Mouse (Mus musculus) urinary bladder, postnatal 4 days (tissue): ENCODE measurements at regions not wholly inside any gene's neighbourhood (a gene's known extent, or its start where the extent isn't known, plus 50 kb on each side); places are given as distances from the start of the nearest gene placed in this dataset.
"Not testable (repeated sequence)": the region's sequence is repeated elsewhere in the genome, so short reads cannot be mapped to it uniquely, and the experiment has no call there.

Experiments used
- DNase-seq, 2 experiments: peaks; one replicate each; pipeline ENCODE4 v3.0.0; 2021 to 2022; ENCODE audit warnings: low spot score in 2 of 2

GRCm38 (mm10) chr1:194565574-194565973, 52.4 kb upstream of the Plxna2 start:
- no peak for DNase-seq

- no peak for DNase-seq
Observed at GRCm38 (mm10) chr1:194563946-194564345, 54.1 kb upstream of the Plxna2 start.

DNA sequence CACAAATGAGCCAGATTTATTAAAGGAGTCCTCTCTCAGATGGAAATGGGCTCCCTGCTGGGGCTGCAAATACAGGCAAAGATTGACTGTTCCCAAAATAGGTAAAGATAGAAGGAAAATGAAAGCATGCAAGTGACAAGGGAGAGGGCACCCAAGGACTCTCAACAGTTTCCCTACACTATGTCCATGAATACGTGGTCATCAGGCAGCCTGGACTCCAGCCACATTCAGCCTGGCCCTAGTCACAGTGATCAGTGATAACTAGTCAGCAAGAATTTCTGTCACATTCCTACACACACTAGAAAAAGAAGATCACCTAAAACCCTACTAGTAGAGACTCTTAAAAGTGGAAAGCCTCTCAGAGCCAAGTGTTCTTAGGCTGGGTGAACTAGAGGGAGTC, 56.9 kb upstream of the Plxna2 start:
- no peak for DNase-seq

- no peak for DNase-seq
Observed at GRCm38 (mm10) chr1:194548661-194549060, 69.4 kb upstream of the Plxna2 start.

DNA sequence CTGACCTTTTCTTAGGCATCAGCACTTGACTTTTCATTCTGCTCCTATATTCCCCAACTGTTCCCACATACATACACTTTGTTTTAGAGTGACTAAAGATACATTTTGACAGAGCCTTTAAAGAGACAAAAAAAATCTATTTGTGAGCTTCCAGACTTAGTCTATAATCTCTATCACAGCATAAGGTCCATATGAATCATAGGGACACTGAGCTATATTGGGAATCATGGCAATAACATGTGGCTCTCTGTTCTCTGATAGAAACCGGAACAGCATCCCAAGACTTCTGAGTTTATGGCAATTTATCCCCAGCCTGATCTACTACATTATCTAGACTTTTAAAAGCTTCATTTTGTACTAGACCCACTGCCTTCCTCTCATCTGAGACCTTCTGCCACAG, 69.8 kb upstream of the Plxna2 start:
- DNase-seq: no peak

GRCm38 (mm10) chr1:194540923-194541322, 77.1 kb upstream of the Plxna2 start:
- no peak for DNase-seq

GRCm38 (mm10) chr1:194527342-194528165, 90.5 kb upstream of the Plxna2 start:
- no peak for DNase-seq

DNA sequence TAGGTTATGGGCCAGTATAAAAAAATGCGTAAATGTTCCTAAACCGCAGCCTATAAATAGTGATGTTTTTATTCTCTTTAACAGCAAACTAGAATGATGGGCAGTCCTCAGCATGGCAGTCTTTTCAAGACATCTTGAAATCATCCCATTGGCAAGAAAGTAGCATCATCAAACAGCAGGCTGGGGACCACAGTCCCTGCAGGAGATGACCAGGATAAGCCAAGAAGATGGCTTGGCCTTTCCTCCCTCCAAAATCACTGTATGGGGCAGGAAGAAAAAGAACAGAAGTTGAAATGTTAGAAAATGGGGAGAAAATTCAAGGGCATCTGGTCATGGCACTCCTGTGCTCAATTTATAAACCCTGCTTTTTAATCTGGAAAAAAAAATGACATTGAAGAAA, 93.0 kb upstream of the Plxna2 start:
- DNase-seq: no peak

GRCm38 (mm10) chr1:194521216-194521615, 96.8 kb upstream of the Plxna2 start:
- DNase-seq: no peak

DNA sequence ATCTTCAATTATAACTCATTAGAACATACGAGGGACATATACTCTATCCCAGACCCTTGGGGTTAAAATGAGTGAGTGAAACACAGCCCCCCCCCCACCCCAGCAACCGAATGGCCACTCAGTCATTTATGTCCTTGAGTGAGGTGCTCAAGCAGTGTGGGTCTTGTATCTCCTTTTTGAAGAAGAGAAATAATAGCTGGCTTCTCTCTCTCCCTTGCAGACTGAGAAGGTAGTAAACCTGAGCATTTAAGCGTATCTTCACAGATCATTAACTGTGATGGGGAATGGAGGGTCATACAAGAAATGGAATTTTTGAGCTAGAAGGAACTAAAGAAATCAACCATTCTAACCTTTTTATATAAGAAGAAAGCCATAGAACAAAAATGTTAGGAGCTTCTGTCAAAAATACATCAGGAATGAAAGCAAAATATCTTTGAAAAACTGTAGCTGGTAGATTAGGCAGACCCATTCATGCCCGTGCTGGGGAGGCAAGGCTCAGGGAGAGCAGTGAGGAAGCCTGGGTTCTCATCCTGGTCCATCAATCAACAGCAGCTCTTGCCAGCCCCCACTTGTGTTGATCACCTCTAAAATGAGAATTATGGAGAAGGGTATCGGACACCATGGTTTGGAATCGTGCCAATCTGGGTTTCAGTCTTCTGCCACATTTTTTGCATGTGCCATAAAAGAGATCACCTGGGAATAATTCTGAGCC, 98.4 kb upstream of the Plxna2 start:
- DNase-seq: no peak

- DNase-seq: no peak
Observed at GRCm38 (mm10) chr1:194516136-194516535, 101.9 kb upstream of the Plxna2 start.

DNA sequence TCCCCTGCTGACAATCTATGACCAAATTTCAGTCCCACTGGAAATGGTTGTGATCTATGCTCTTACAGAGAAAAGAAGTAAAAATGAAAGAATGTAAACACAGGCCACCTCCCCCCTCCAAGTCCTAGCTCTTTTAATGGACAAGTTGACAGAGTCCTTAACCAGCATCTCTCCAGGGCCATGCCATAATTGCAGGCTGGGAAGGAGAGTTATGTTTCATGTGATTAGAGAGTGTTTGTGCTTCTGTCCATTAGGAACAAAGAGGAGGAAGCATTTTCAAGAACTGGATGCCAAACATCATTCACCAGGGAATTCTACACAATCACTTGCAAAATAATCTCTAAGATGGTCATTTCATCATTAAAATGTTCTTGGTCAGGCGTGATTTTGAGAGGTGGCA, 109.7 kb upstream of the Plxna2 start:
- DNase-seq: no peak

GRCm38 (mm10) chr1:194505826-194506225, 112.2 kb upstream of the Plxna2 start:
- DNase-seq: no peak

DNA sequence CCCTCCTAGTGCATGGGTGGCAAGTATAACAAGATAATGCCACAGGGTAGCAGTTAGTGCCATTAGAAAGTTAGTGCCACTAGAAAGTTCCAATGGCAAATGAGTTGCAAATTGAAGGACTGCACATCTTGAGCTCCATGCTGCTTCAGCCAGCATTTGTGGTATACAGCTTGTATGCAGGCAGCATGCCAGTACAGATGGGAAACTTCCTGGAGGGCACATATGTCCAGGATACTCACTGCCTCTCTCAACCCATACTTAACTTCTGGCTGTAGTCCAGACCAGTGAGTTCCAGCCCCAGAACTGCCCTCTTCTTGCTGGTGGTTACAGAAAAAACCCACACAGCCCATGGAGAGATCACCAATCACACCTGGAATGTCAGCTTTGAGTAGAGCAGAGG, 113.8 kb upstream of the Plxna2 start:
- no peak for DNase-seq

- DNase-seq: no peak
Observed at GRCm38 (mm10) chr1:194503517-194503916, 114.5 kb upstream of the Plxna2 start.

GRCm38 (mm10) chr1:194496424-194496823, 121.6 kb upstream of the Plxna2 start:
- DNase-seq: no peak

GRCm38 (mm10) chr1:194491111-194491510, 126.9 kb upstream of the Plxna2 start:
- DNase-seq: no peak

GRCm38 (mm10) chr1:194488126-194488525, 129.9 kb upstream of the Plxna2 start:
- DNase-seq: no peak

DNA sequence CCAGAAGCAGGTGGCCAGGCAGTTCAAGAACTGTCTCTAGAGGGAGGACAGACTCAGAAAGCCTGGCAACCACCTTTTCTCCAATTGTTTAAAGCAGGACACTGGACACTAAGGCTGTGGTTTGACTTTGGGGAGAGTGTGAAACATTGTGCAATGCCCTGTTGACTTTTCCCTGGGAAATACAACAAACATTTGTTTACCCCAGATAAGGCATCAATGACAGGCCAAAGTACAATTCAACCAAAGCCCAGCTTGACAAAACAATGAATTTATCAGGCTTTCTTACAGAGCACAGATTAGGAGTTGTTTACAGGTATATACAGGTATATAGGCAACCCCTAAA, 135.3 kb upstream of the Plxna2 start:
- DNase-seq: no peak

- DNase-seq: no peak
Observed at GRCm38 (mm10) chr1:194482001-194482716, 135.9 kb upstream of the Plxna2 start.

- not testable (repeated sequence) for DNase-seq
Observed at GRCm38 (mm10) chr1:194471281-194471680, 146.7 kb upstream of the Plxna2 start.

GRCm38 (mm10) chr1:194452480-194452879, 165.5 kb upstream of the Plxna2 start:
- no peak for DNase-seq

- DNase-seq: no peak
Observed at GRCm38 (mm10) chr1:194443681-194444080, 174.3 kb upstream of the Plxna2 start.
